Mouse (Mus musculus): Measurements from ENCODE around the gene Chst1. TPM values are rescaled to one million over a fixed set of nuclear protein-coding genes. Genes with fewer than 3 reads are reported as not detected.

Chst1 gene
- polyA plus RNA-seq, 1 experiment from 2014 or later: 10.8 TPM

DNA sequence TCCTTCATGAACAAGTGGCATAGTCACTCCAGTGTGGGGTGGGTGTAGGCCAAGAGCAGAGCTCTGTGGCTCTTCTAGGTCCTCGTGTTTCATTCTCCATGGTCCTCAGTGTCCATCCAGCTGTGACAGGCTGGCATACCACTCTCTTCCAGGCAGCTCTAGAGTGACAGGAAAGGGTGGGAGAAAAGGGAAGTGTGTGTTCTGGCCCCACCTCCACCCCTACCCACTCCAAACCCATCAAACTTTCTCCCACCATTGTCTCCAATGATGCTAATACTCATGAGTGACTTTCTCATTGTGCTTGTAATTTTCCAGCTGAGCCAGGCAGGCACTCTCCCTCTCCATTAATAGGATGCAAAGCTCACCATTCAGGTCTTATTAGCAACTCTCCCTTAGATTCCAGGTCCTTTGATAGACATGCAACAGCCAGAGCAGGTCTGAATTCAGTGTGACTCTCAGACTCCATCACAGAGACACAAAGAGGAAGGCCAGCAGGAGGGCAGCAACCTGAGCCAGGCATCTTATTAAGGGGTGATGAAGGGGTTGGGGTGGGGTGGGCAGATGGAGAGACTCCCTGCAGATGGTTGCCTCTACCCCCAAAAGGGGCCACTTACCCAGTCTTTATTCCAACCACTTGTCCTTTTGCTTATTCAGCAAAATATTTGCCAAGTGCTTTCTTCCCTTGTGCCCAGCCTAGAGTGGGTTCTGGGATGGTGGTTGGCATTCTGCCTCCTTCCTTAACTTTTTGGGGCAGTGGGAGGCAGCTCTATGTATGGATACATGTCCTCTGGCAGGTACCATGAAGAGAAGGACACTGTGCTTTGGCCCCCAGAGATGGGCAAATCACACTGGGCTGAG, 59.0 kb downstream of the Chst1 start:
- no peaks in the 10 kb centered on the region for H3K36me3 ChIP-seq
- H3K4me1 ChIP-seq: no peaks in the 10 kb centered on the region
- no peaks in the 10 kb centered on the region for H3K27me3 ChIP-seq (replicated peaks)
- no peak overlapping the region for H3K4me2 ChIP-seq (replicated peaks)
- H3K9ac ChIP-seq: no peak overlapping the region
- 73% methylated on average over 1 of the region's 1 CpGs for WGBS
- H3K4me3 ChIP-seq: no peak overlapping the region
- ATAC-seq (ENCODE audit: low FRiP score, low read depth): no peak
- no peaks in the 10 kb centered on the region for H3K9me3 ChIP-seq
- no peak overlapping the region for H3K27ac ChIP-seq

DNA sequence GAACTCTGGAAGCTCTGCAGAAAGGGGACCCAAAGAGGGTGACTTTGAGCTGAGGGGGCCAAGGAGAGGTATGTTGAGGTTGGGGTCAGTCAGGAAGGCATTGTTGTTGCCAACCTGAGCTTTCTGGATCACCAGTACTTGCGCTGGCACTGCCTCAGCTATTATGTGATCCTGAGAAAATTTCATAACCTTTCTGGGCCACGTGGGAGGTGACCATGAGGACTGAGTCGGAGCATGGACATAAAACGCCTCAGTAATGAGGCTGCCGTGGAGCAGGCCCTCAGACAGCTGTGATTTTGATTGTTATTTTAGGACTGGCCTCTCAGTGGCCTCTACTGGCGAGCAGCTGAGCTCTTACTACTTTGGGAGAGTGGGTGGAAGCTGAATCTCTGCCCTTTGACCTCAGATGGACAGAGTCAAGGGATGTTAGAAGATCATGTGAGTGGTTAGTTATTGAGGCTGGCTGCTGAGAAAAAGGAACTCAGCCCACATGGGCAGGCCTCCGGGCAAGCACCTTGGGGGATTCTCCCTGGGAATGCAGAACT, 60.1 kb downstream of the Chst1 start:
- H3K27me3 ChIP-seq (replicated peaks): no peaks in the 10 kb centered on the region
- no peaks in the 10 kb centered on the region for H3K4me1 ChIP-seq
- H3K4me2 ChIP-seq (replicated peaks): no peak overlapping the region
- no peak for ATAC-seq (ENCODE audit: low FRiP score, low read depth)
- no peak overlapping the region for H3K27ac ChIP-seq
- H3K9me3 ChIP-seq: no peaks in the 10 kb centered on the region
- H3K9ac ChIP-seq: no peak overlapping the region
- 62% methylated on average over 7 of the region's 7 CpGs for WGBS
- no peaks in the 10 kb centered on the region for H3K36me3 ChIP-seq
- H3K4me3 ChIP-seq: no peak overlapping the region

DNA sequence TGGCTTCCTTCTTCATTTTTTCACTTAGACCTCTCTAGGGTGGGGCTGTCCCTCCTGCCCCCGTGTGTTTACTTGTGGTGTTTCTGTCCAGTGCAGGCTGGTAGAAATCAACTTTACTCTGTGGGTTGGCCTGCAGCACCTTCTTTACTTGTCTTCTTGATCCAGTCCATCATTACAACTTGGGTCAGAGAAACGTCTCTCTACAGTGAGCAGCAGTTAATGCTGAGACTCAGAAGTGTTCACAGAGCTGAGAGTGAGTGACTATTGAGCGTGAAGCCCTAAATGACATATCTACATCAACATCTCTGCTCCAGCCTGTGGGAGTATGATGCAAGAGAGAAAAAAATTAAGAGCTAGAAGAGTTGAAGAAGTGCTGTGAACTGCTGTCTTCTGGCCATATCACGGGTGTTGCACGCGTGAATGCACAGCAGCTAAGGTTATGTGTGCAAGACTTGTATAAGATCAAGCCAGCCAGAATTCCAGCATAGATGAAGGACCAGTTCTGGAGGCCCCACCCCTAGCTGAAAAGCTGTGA, 63.1 kb downstream of the Chst1 start:
- Histone ChIP-seq H3K4me3 (no peak overlapping the region), H3K9ac (no peak overlapping the region), H3K9me3 (no peaks in the 10 kb centered on the region), H3K36me3 (no peaks in the 10 kb centered on the region), H3K27me3 (replicated peaks) (no peaks in the 10 kb centered on the region), H3K4me2 (replicated peaks) (no peak overlapping the region), H3K27ac (no peak overlapping the region), H3K4me1 (no peaks in the 10 kb centered on the region)
- WGBS: 91% methylated on average over 6 of the region's 6 CpGs
- no peak for ATAC-seq (ENCODE audit: low FRiP score, low read depth)

Small RNA genes within 50 kb of the gene (microRNA-seq; reads per million reads assigned to microRNA genes)
- gene Mir7221: not detected
- not detected for gene Mir7222

Other genes with a start within 250 kb of the Chst1 start
- 26.5 and 28.7 TPM in 2 replicates for gene Pex16, start 225.0 kb upstream of the Chst1 start, polyA plus RNA-seq (2016; fragmentation: Nextera tagmentation; extraction: Ambion mirVana)
- 1.8 and 2.6 TPM in 2 replicates for gene Large2, start 224.8 kb upstream of the Chst1 start, polyA plus RNA-seq (2016; fragmentation: Nextera tagmentation; extraction: Ambion mirVana)
- 5.8 and 7.3 TPM in 2 replicates for gene 1700029I15Rik, start 217.2 kb upstream of the Chst1 start, polyA plus RNA-seq (2016; fragmentation: Nextera tagmentation; extraction: Ambion mirVana)
- gene Mapk8ip1, start 198.4 kb upstream of the Chst1 start, polyA plus RNA-seq (2016; fragmentation: Nextera tagmentation; extraction: Ambion mirVana): 144 and 154 TPM in 2 replicates
- 32.7 and 33.6 TPM in 2 replicates for gene Cry2, start 165.7 kb upstream of the Chst1 start, polyA plus RNA-seq (2016; fragmentation: Nextera tagmentation; extraction: Ambion mirVana)
- gene Slc35c1, start 139.2 kb upstream of the Chst1 start, polyA plus RNA-seq (2016; fragmentation: Nextera tagmentation; extraction: Ambion mirVana): 10.1 and 11.6 TPM in 2 replicates

Data from neural tube, embryonic 12.5 days (tissue).